Mouse (Mus musculus): Measurements from ENCODE around the gene Lefty2.

- TF ChIP-seq POLR2A (IDR thresholded peaks at IDR 0.05; ENCODE audit: insufficient read length, low read depth) (no peak), MAX (IDR thresholded peaks at IDR 0.05; ENCODE audit: low read depth) (no peak), USF1 (IDR thresholded peaks at IDR 0.05; ENCODE audit: low read depth) (no peak), POLR2AphosphoS2 (IDR thresholded peaks at IDR 0.05; ENCODE audit: insufficient read length, low read depth) (no peak)
Measured at GRCm38 (mm10) chr1:180917053-180917452, 24.1 kb downstream of the Lefty2 start.

All from myocyte (in vitro differentiated cells).